Mouse (Mus musculus) ES-Bruce4 (cell line): ENCODE measurements around the gene E2f7.

Source experiments
- CTCF ChIP-seq: IDR thresholded peaks from one replicate; pipeline ENCODE4 v1.8.1; 2011; ENCODE audit warnings: low read depth, low read length
- POLR2A ChIP-seq: IDR thresholded peaks from one replicate; pipeline ENCODE4 v1.8.1; 2011; ENCODE audit warnings: low read length; ENCODE audit not compliant: insufficient read depth

- no peak for TF ChIP-seq CTCF
- no peak for TF ChIP-seq POLR2A
These were observed 50.1 kb downstream of the E2f7 start for GRCm38 (mm10) chr10:110795206-110795796.
